Mouse (Mus musculus) right cerebral cortex, postnatal 10 days (tissue): ENCODE measurements around the gene Scrn1.

Source experiments
- DNase-seq, 2 experiments: peaks; one replicate each; pipeline ENCODE4 v3.0.0; 2021; ENCODE audit warnings: low spot score in 2 of 2

The Scrn1 gene

GRCm38 (mm10) chr6:54531048-54531481 lies 35.2 kb downstream of the Scrn1 start:
- DNase-seq: peak; percentile 73 to 87

GRCm38 (mm10) chr6:54530182-54530581 lies 36.1 kb downstream of the Scrn1 start:
- no peak for DNase-seq

- no peak for DNase-seq
Measured at GRCm38 (mm10) chr6:54528666-54529065, 37.6 kb downstream of the Scrn1 start.

- no peak for DNase-seq
Measured at GRCm38 (mm10) chr6:54518758-54519157, 47.5 kb downstream of the Scrn1 start.

- DNase-seq: no peak
Measured at GRCm38 (mm10) chr6:54516512-54517134, 49.7 kb downstream of the Scrn1 start.

GRCm38 (mm10) chr6:54512256-54512655 lies 54.0 kb downstream of the Scrn1 start:
- DNase-seq: no peak

GRCm38 (mm10) chr6:54509264-54509663 lies 57.0 kb downstream of the Scrn1 start:
- DNase-seq: no peak

GRCm38 (mm10) chr6:54508256-54508793 lies 58.0 kb downstream of the Scrn1 start:
- DNase-seq: no peak

GRCm38 (mm10) chr6:54507808-54508207 lies 58.5 kb downstream of the Scrn1 start:
- no peak for DNase-seq

- peak; percentile 67 to 77 for DNase-seq
Measured at GRCm38 (mm10) chr6:54507002-54507401, 59.3 kb downstream of the Scrn1 start.

- no peak for DNase-seq
Measured at GRCm38 (mm10) chr6:54506318-54506717, 60.0 kb downstream of the Scrn1 start.

GRCm38 (mm10) chr6:54502661-54503115 lies 63.6 kb downstream of the Scrn1 start:
- DNase-seq: no peak

GRCm38 (mm10) chr6:54496214-54496613 lies 70.1 kb downstream of the Scrn1 start:
- no peak for DNase-seq

GRCm38 (mm10) chr6:54494612-54495398 lies 71.5 kb downstream of the Scrn1 start:
- no peak for DNase-seq

- DNase-seq: no peak
Measured at GRCm38 (mm10) chr6:54494097-54494496, 72.2 kb downstream of the Scrn1 start.

GRCm38 (mm10) chr6:54491074-54491473 lies 75.2 kb downstream of the Scrn1 start:
- no peak for DNase-seq

- no peak for DNase-seq
Measured at GRCm38 (mm10) chr6:54485973-54486569, 80.2 kb downstream of the Scrn1 start.

GRCm38 (mm10) chr6:54485435-54485901 lies 80.8 kb downstream of the Scrn1 start:
- DNase-seq: no peak

- DNase-seq: no peak
Measured at GRCm38 (mm10) chr6:54485000-54485399, 81.3 kb downstream of the Scrn1 start.

GRCm38 (mm10) chr6:54481390-54482112 lies 84.7 kb downstream of the Scrn1 start:
- no peak for DNase-seq

GRCm38 (mm10) chr6:54478646-54479324 lies 87.5 kb downstream of the Scrn1 start:
- DNase-seq: peak; percentile 57 to 60
